Mouse (Mus musculus): ENCODE data around the gene Scml4. TPM values are rescaled to one million over a fixed set of nuclear protein-coding genes. Genes with fewer than 3 reads are reported as not detected.

Scml4 gene
- total RNA-seq, 2 experiments from 2014 or later: 2.0 to 2.8 TPM

GRCm38 (mm10) chr10:42894696-42895095 is 34.5 kb downstream of the Scml4 start:
- no peak for DNase-seq
- intact Hi-C loops (cut with DNase I; ENCODE audit: low total_unique reads): no loop called here

- DNase-seq: no peak
- intact Hi-C loops (cut with DNase I; ENCODE audit: low total_unique reads): no loop called here
These were observed 36.5 kb downstream of the Scml4 start for GRCm38 (mm10) chr10:42896621-42897020.

GRCm38 (mm10) chr10:42897166-42897565 is 37.0 kb downstream of the Scml4 start:
- DNase-seq: peak; percentile 46
- intact Hi-C loops (cut with DNase I; ENCODE audit: low total_unique reads): no loop called here

- intact Hi-C loops (cut with DNase I; ENCODE audit: low total_unique reads): no loop called here
- DNase-seq: no peak
These were observed 37.5 kb downstream of the Scml4 start for GRCm38 (mm10) chr10:42897632-42898031.

- no peak for DNase-seq
- intact Hi-C loops (cut with DNase I; ENCODE audit: low total_unique reads): no loop called here
These were observed 41.2 kb downstream of the Scml4 start for GRCm38 (mm10) chr10:42901361-42901760.

GRCm38 (mm10) chr10:42903054-42903453 is 42.9 kb downstream of the Scml4 start:
- intact Hi-C loops (cut with DNase I; ENCODE audit: low total_unique reads): no loop called here
- DNase-seq: no peak

GRCm38 (mm10) chr10:42908562-42908961 is 48.4 kb downstream of the Scml4 start:
- no peak for DNase-seq
- intact Hi-C loops (cut with DNase I; ENCODE audit: low total_unique reads): no loop called here

- no peak for DNase-seq
- intact Hi-C loops (cut with DNase I; ENCODE audit: low total_unique reads): no loop called here
These were observed 50.4 kb downstream of the Scml4 start for GRCm38 (mm10) chr10:42910567-42910966.

GRCm38 (mm10) chr10:42912056-42912455 is 51.9 kb downstream of the Scml4 start:
- DNase-seq: no peak
- intact Hi-C loops (cut with DNase I; ENCODE audit: low total_unique reads): no loop called here

- no peak for DNase-seq
- intact Hi-C loops (cut with DNase I; ENCODE audit: low total_unique reads): no loop called here
These were observed 53.0 kb downstream of the Scml4 start for GRCm38 (mm10) chr10:42913196-42913595.

- no peak for DNase-seq
- intact Hi-C loops (cut with DNase I; ENCODE audit: low total_unique reads): no loop called here
These were observed 54.0 kb downstream of the Scml4 start for GRCm38 (mm10) chr10:42914146-42914545.

GRCm38 (mm10) chr10:42917355-42917754 is 57.2 kb downstream of the Scml4 start:
- intact Hi-C loops (cut with DNase I; ENCODE audit: low total_unique reads): no loop called here
- no peak for DNase-seq

GRCm38 (mm10) chr10:42919786-42920185 is 59.6 kb downstream of the Scml4 start:
- no peak for DNase-seq
- intact Hi-C loops (cut with DNase I; ENCODE audit: low total_unique reads): no loop called here

GRCm38 (mm10) chr10:42925103-42925866 is 65.1 kb downstream of the Scml4 start:
- intact Hi-C loops (cut with DNase I; ENCODE audit: low total_unique reads): no loop called here
- DNase-seq: no peak

- DNase-seq: no peak
- intact Hi-C loops (cut with DNase I; ENCODE audit: low total_unique reads): no loop called here
These were observed 70.0 kb downstream of the Scml4 start for GRCm38 (mm10) chr10:42930121-42930650.

- DNase-seq: no peak
- intact Hi-C loops (cut with DNase I; ENCODE audit: low total_unique reads): no loop called here
These were observed 72.8 kb downstream of the Scml4 start for GRCm38 (mm10) chr10:42932862-42933480.

GRCm38 (mm10) chr10:42934672-42935071 is 74.5 kb downstream of the Scml4 start:
- peak; percentile 62 for DNase-seq
- intact Hi-C loops (cut with DNase I; ENCODE audit: low total_unique reads): no loop called here

- intact Hi-C loops (cut with DNase I; ENCODE audit: low total_unique reads): no loop called here
- no peak for DNase-seq
These were observed 76.0 kb downstream of the Scml4 start for GRCm38 (mm10) chr10:42936205-42936604.

GRCm38 (mm10) chr10:42938361-42938760 is 78.2 kb downstream of the Scml4 start:
- intact Hi-C loops (cut with DNase I; ENCODE audit: low total_unique reads): no loop called here
- no peak for DNase-seq

- intact Hi-C loops (cut with DNase I; ENCODE audit: low total_unique reads): loop anchor here (2.0 kb wide), 1 partner anchor 97 kb away; no protein-coding TSS in a partner anchor
- no peak for DNase-seq
These were observed 79.5 kb downstream of the Scml4 start for GRCm38 (mm10) chr10:42939691-42940090.
